15 mouse cellular contexts compared by ENCODE assay signal in the genomic region with DNA sequence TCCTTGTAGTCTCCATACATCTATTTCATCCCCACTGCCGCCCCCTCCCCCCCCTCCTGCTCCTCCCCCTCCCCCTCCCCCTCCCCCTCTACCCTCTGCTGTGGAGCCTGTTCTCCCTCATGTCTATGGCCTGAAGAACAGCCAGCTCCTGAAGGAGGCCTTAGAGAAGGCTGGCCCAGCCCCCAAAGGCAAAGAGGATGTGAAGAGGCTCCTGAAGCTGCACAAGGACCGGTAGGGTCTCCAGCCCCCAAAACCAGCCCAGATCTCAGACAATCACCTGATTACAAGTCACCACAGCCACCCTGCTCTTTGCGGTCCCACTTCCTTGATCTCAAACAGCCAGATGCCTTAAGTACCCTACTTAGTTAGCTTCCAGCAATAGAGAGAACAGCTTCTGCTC. TPM values are rescaled to one million over a fixed set of nuclear protein-coding genes. Genes with fewer than 3 reads are reported as not detected.
DNase-seq lines count a peak whose midpoint lies in the region; ATAC-seq lines count a peak whose summit lies in the region.
"Had no signal": no experiment of that assay in that cellular context is flagged by ENCODE, and none has a peak within 500 bp of the region (broad histone marks: within the 10 kb centered on the region; RNA-seq: fewer than 3 reads in every experiment).

No protein-coding gene starts in this region.

- no peaks in the 10 kb centered on the region for H3K9me3 ChIP-seq in megakaryocyte, embryonic 14.5 days
- no peaks in the 10 kb centered on the region for H3K9me3 ChIP-seq in embryonic facial prominence, embryonic 10.5 days

- H3K79me2 ChIP-seq in macrophage (ENCODE audit: inconsistent target), result peaks cover 35% of the 10 kb centered on the region

- ATAC-seq in megakaryocyte, adult 5-6 weeks (ENCODE audit: poor library complexity, severe bottlenecking), result no peak

- peak overlapping the region; percentile 44; the same call in 1 of the 2 replicates for H3K27ac ChIP-seq in embryonic facial prominence, embryonic 10.5 days (replicated peaks)
- H3K27ac ChIP-seq in macrophage, result peak overlapping the region; percentile 96

- H3K27me3 ChIP-seq in megakaryocyte, embryonic 14.5 days (replicated peaks), result no peaks in the 10 kb centered on the region
- H3K27me3 ChIP-seq in embryonic facial prominence, embryonic 10.5 days (replicated peaks; ENCODE audit: low read depth, poor library complexity, severe bottlenecking), result no peaks in the 10 kb centered on the region

- peak; percentile 94 for DNase-seq in heart, adult 11 months
- no peak for DNase-seq in heart, postnatal 36 days
- DNase-seq in embryonic facial prominence, embryonic 10.5 days (ENCODE audit: low spot score), result no peak
- DNase-seq in B cell, adult 2 months, result no peak
- DNase-seq in left cerebral cortex, postnatal 25 days (ENCODE audit: low spot score in 2 of 2), result no peak
- DNase-seq: gastrocnemius, postnatal 25 days; kidney, postnatal 36 days; lung, postnatal 10 days; thymus, adult 2 months had no signal

- WGBS in embryonic facial prominence, embryonic 10.5 days, result 92% methylated on average over 3 of the region's 3 CpGs
- 95% methylated on average over 2 of the region's 3 CpGs for WGBS in macrophage (ENCODE audit: missing documents)

- intact Hi-C loops in heart, postnatal 36 days (cut with DNase I), result loop anchor here (2.0 kb wide), 1 partner anchor 30 kb away; no protein-coding TSS in a partner anchor
- intact Hi-C loops in left cerebral cortex, postnatal 25 days (cut with DNase I), result loop anchor here (2.0 to 5.0 kb wide), 2 partner anchors 32 to 60 kb away; a partner anchor contains a TSS

- peaks cover 43% of the 10 kb centered on the region for H3K36me3 ChIP-seq in megakaryocyte, embryonic 14.5 days (replicated peaks; ENCODE audit: low read length)
- peaks cover 66% of the 10 kb centered on the region for H3K36me3 ChIP-seq in embryonic facial prominence, embryonic 10.5 days (replicated peaks)
- peaks cover 19% of the 10 kb centered on the region for H3K36me3 ChIP-seq in macrophage (ENCODE audit: inconsistent target)

- H3K4me3 ChIP-seq in megakaryocyte, embryonic 14.5 days (replicated peaks), result peak overlapping the region; percentile 4
- peak overlapping the region; percentile 90; the same call in 1 of the 2 replicates for H3K4me3 ChIP-seq in embryonic facial prominence, embryonic 10.5 days
- H3K4me3 ChIP-seq in macrophage (ENCODE audit: inconsistent target), result no peak overlapping the region

- peaks cover 63% of the 10 kb centered on the region for H3K4me1 ChIP-seq in megakaryocyte, embryonic 14.5 days
- peaks cover 23% of the 10 kb centered on the region for H3K4me1 ChIP-seq in embryonic facial prominence, embryonic 10.5 days

RNA-seq across cellular contexts. Expression of a gene that starts 1.1 kb away (rescaled TPM):
- total RNA-seq in heart, postnatal 36 days (2021), result 10 to 100 TPM; 35.4 to 41.9 TPM
- polyA plus RNA-seq in megakaryocyte, embryonic 14.5 days (2012; ENCODE audit: insufficient read depth, low replicate concordance), result 467 and 2,125 TPM in 2 replicates
- 110 and 125 TPM in 2 replicates for total RNA-seq in megakaryocyte, adult 5-6 weeks (2015)
- 51.9 and 68.6 TPM in 2 replicates for total RNA-seq in megakaryocyte, adult 5-6 weeks (2017)
- 415 and 427 TPM in 2 replicates for polyA plus RNA-seq in embryonic facial prominence, embryonic 10.5 days (2016; fragmentation: Nextera tagmentation; extraction: Ambion mirVana)
- 10 to 100 TPM; 18.0 to 72.3 (median 50.1) TPM for total RNA-seq in macrophage (2018; cell fraction: chromatin; rRNA removed)
- total RNA-seq in macrophage (2018; cell fraction: cytosol; rRNA removed), result 10 to 100 TPM; 51.9 to 79.0 (median 62.5) TPM
- 100 to 1,000 TPM in 1 of 26 experiments, 10 to 100 TPM in 25; 22.3 to 135 (median 47.9) TPM for total RNA-seq in macrophage (2018; cell fraction: nucleus; rRNA removed)
- 56.0 to 80.4 TPM (median 77.1 TPM) in 3 replicates for polyA plus RNA-seq in macrophage (2018)
- total RNA-seq in left cerebral cortex, postnatal 25 days (2021), result 10 to 100 TPM; 81.9 to 85.2 TPM

RNA-seq across cellular contexts. Expression of a gene that starts 1.6 kb away (rescaled TPM):
- total RNA-seq in heart, postnatal 36 days (2021), result 10 to 100 TPM; 16.3 to 16.6 TPM
- 1.0 and 2.3 TPM in 2 replicates for polyA plus RNA-seq in megakaryocyte, embryonic 14.5 days (2012; ENCODE audit: insufficient read depth, low replicate concordance)
- total RNA-seq in megakaryocyte, adult 5-6 weeks (2015), result 4.0 and 8.5 TPM in 2 replicates
- 0.51 and 0.73 TPM in 2 replicates for total RNA-seq in megakaryocyte, adult 5-6 weeks (2017)
- 4.3 and 4.7 TPM in 2 replicates for polyA plus RNA-seq in embryonic facial prominence, embryonic 10.5 days (2016; fragmentation: Nextera tagmentation; extraction: Ambion mirVana)
- 10 to 100 TPM in 22 of 26 experiments, 1 to 10 TPM in 4; 5.7 to 25.5 (median 14.7) TPM for total RNA-seq in macrophage (2018; cell fraction: chromatin; rRNA removed)
- 10 to 100 TPM in 1 of 26 experiments, 1 to 10 TPM in 25; 6.5 to 12.0 (median 8.4) TPM for total RNA-seq in macrophage (2018; cell fraction: cytosol; rRNA removed)
- total RNA-seq in macrophage (2018; cell fraction: nucleus; rRNA removed), result 10 to 100 TPM in 20 of 26 experiments, 1 to 10 TPM in 6; 5.8 to 23.7 (median 15.1) TPM
- polyA plus RNA-seq in macrophage (2018), result 5.6 to 8.4 TPM (median 6.5 TPM) in 3 replicates
- 10 to 100 TPM; 21.0 to 25.2 TPM for total RNA-seq in left cerebral cortex, postnatal 25 days (2021)

RNA-seq across cellular contexts. Expression of a gene that starts 16.2 kb away (rescaled TPM):
- total RNA-seq in heart, postnatal 36 days (2021), result not detected
- not detected in 2 replicates for polyA plus RNA-seq in megakaryocyte, embryonic 14.5 days (2012; ENCODE audit: insufficient read depth, low replicate concordance)
- not detected in 2 replicates for total RNA-seq in megakaryocyte, adult 5-6 weeks (2015)
- total RNA-seq in megakaryocyte, adult 5-6 weeks (2017), result not detected in 2 replicates
- 0.62 and 1.5 TPM in 2 replicates for polyA plus RNA-seq in embryonic facial prominence, embryonic 10.5 days (2016; fragmentation: Nextera tagmentation; extraction: Ambion mirVana)
- total RNA-seq in macrophage (2018; cell fraction: chromatin; rRNA removed), result 1 to 10 TPM in 19 of 26 experiments, not detected in 7; 1.0 to 6.1 (median 2.6) TPM
- under 1 TPM in 3 of 26 experiments, not detected in 23; 0.17 to 0.48 (median 0.44) TPM for total RNA-seq in macrophage (2018; cell fraction: cytosol; rRNA removed)
- total RNA-seq in macrophage (2018; cell fraction: nucleus; rRNA removed), result 1 to 10 TPM in 15 of 26 experiments, under 1 TPM in 3, not detected in 8; 0.54 to 4.2 (median 1.9) TPM
- not detected in 3 replicates for polyA plus RNA-seq in macrophage (2018)
- total RNA-seq in left cerebral cortex, postnatal 25 days (2021), result 1 to 10 TPM in 1 of 2 experiments, under 1 TPM in 1; 0.62 to 1.7 TPM
- total RNA-seq: gastrocnemius, postnatal 25 days; hematopoietic stem cell, adult 5-6 weeks had no signal

RNA-seq across cellular contexts. Expression of a gene that starts 16.2 kb away (rescaled TPM):
- not detected for total RNA-seq in heart, postnatal 36 days (2021)
- polyA plus RNA-seq in megakaryocyte, embryonic 14.5 days (2012; ENCODE audit: insufficient read depth, low replicate concordance), result not detected in 2 replicates
- total RNA-seq in megakaryocyte, adult 5-6 weeks (2015), result not detected in 2 replicates
- total RNA-seq in megakaryocyte, adult 5-6 weeks (2017), result not detected in 2 replicates
- 1.3 TPM in 1 of 2 replicates, not detected in the other for polyA plus RNA-seq in embryonic facial prominence, embryonic 10.5 days (2016; fragmentation: Nextera tagmentation; extraction: Ambion mirVana)
- 1 to 10 TPM in 4 of 26 experiments, under 1 TPM in 2, not detected in 20; 0.49 to 2.2 (median 1.2) TPM for total RNA-seq in macrophage (2018; cell fraction: chromatin; rRNA removed)
- total RNA-seq in macrophage (2018; cell fraction: cytosol; rRNA removed), result under 1 TPM in 2 of 26 experiments, not detected in 24; 0.10 TPM
- 1 to 10 TPM in 1 of 26 experiments, under 1 TPM in 5, not detected in 20; 0.30 to 1.2 (median 0.40) TPM for total RNA-seq in macrophage (2018; cell fraction: nucleus; rRNA removed)
- not detected in 3 replicates for polyA plus RNA-seq in macrophage (2018)
- not detected for total RNA-seq in left cerebral cortex, postnatal 25 days (2021)
- total RNA-seq: gastrocnemius, postnatal 25 days; hematopoietic stem cell, adult 5-6 weeks; left cerebral cortex, postnatal 14 days had no signal
- polyA plus RNA-seq: cortical plate, adult 2 months; thymus, adult 2 months had no signal

RNA-seq across cellular contexts. Expression of a gene that starts 18.4 kb away (rescaled TPM):
- 10 to 100 TPM; 14.5 to 15.7 TPM for total RNA-seq in heart, postnatal 36 days (2021)
- polyA plus RNA-seq in megakaryocyte, embryonic 14.5 days (2012; ENCODE audit: insufficient read depth, low replicate concordance), result 400 and 700 TPM in 2 replicates
- total RNA-seq in megakaryocyte, adult 5-6 weeks (2015), result 65.7 and 73.7 TPM in 2 replicates
- 26.8 and 30.4 TPM in 2 replicates for total RNA-seq in megakaryocyte, adult 5-6 weeks (2017)
- polyA plus RNA-seq in embryonic facial prominence, embryonic 10.5 days (2016; fragmentation: Nextera tagmentation; extraction: Ambion mirVana), result 60.0 and 63.1 TPM in 2 replicates
- total RNA-seq in macrophage (2018; cell fraction: chromatin; rRNA removed), result 100 to 1,000 TPM in 15 of 26 experiments, 10 to 100 TPM in 11; 40.9 to 169 (median 114) TPM
- 10 to 100 TPM; 60.1 to 99.9 (median 75.7) TPM for total RNA-seq in macrophage (2018; cell fraction: cytosol; rRNA removed)
- 100 to 1,000 TPM in 5 of 26 experiments, 10 to 100 TPM in 21; 45.4 to 127 (median 86.9) TPM for total RNA-seq in macrophage (2018; cell fraction: nucleus; rRNA removed)
- polyA plus RNA-seq in macrophage (2018), result 38.2 to 73.8 TPM (median 68.8 TPM) in 3 replicates
- 10 to 100 TPM; 85.3 to 91.2 TPM for total RNA-seq in left cerebral cortex, postnatal 25 days (2021)
